Mouse (Mus musculus): Measurements from ENCODE around the gene Ntmt1. TPM values are rescaled to one million over a fixed set of nuclear protein-coding genes. Genes with fewer than 3 reads are reported as not detected.

Gene Ntmt1
- polyA plus RNA-seq, 1 experiment from 2014 or later, result 102 TPM

GRCm38 (mm10) chr2:30823385-30824153 is 15.9 kb downstream of the Ntmt1 start:
- 82% methylated on average over 13 of the region's 13 CpGs for WGBS
- H3K9ac ChIP-seq (ENCODE audit: low read length), result no peak overlapping the region

GRCm38 (mm10) chr2:30826825-30827748 is 19.5 kb downstream of the Ntmt1 start:
- Histone ChIP-seq H3K27ac (ENCODE audit: low read depth, low read length) (peak overlapping the region; percentile 31; the same call in 1 of the 2 replicates), H3K27me3 (ENCODE audit: control insufficient read depth, insufficient read depth, low read length) (no peaks in the 10 kb centered on the region), H3K9me3 (ENCODE audit: control insufficient read depth, low read length) (no peaks in the 10 kb centered on the region), H3K4me1 (replicated peaks; ENCODE audit: control insufficient read depth, insufficient read depth, low read length) (peaks cover 7% of the 10 kb centered on the region; the same call in 1 of the 2 replicates), H3K9ac (ENCODE audit: low read length) (peak overlapping the region; percentile 83), H3K4me3 (ENCODE audit: low read depth, low read length) (peak overlapping the region; percentile 96), H3K36me3 (ENCODE audit: control insufficient read depth, insufficient read depth, low read length) (peaks cover 14% of the 10 kb centered on the region), H3K4me2 (ENCODE audit: low read depth, low read length, severe bottlenecking) (peak overlapping the region; percentile 91)
- WGBS, result 36% methylated on average over 26 of the region's 26 CpGs
- ATAC-seq (replicated peaks; ENCODE audit: low FRiP score), result no peak
- peak; percentile 75 for DNase-seq (ENCODE audit: low spot score)

More at GRCm38 (mm10) chr2:30823385-30824153, 15.9 kb downstream of the Ntmt1 start:
- Histone ChIP-seq H3K4me1 (replicated peaks; ENCODE audit: control insufficient read depth, insufficient read depth, low read length) (peaks cover 7% of the 10 kb centered on the region; the same call in 1 of the 2 replicates), H3K9me3 (ENCODE audit: control insufficient read depth, low read length) (peaks cover 4% of the 10 kb centered on the region; the same call in 1 of the 2 replicates), H3K27me3 (ENCODE audit: control insufficient read depth, insufficient read depth, low read length) (no peaks in the 10 kb centered on the region), H3K27ac (ENCODE audit: low read depth, low read length) (0 out of 2 replicates have a peak overlapping the region, but pooled peaks have one; percentile 6), H3K4me2 (ENCODE audit: low read depth, low read length, severe bottlenecking) (no peak overlapping the region), H3K4me3 (ENCODE audit: low read depth, low read length) (no peak overlapping the region), H3K36me3 (ENCODE audit: control insufficient read depth, insufficient read depth, low read length) (peaks cover 26% of the 10 kb centered on the region)
- no peak for ATAC-seq (replicated peaks; ENCODE audit: low FRiP score)
- peak; percentile 51 for DNase-seq (ENCODE audit: low spot score)

DNA sequence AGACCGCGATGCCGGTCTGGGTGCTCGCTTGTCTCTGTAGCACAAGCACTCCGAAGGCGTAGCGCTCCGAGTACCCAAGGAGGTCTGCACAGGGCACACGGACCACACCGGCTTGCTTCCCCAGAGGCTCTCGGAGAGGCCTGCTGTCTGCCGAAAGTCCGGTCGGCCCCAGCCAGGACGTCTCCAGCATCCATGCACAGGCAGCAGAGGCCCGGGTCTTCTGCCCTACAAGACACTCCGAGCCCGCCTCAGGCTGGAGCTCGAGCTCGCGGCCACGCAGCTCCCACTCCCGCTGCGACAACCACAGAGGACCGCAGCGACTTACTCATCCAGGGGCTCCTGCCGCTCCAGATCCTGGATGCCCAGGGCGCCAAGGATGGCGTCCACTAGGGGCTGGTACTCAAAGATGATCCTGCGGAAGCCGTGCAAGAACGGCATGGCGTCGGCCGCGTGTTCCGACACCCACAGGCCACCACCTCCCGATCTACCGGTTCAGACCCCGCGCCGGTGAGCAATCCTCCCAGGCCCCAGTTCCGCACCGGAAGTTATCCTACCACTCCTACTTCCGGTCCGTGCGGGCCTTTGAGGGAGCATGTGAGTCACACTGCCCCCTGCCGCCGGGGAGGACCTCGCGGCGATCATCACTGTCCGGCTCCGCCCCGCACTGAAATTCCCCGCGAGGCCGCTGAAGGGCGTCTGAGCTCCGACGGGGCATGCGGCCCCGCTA is 20.3 kb downstream of the Ntmt1 start:
- DNase-seq (ENCODE audit: low spot score), result peak; percentile 98
- under 1% methylated on average over 63 of the region's 63 CpGs for WGBS

DNA sequence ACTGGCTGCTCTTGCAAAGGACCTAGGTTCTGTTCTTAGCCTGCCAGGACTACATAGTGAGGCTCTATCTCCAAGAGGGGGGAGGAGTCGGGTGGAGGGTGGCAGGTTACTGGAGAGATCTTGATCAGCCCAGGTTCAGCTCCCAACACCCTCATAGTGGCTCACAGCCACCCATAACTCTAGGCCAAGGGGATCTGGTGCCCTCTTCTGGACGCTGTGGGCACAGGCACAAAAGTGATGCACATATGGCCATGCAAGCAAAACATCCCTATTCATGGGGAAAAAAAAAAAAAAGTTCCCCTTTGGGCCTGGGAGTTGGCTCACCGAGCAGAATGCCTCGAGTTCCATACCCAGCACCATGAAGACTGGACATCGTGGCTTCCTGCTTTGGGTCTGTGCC is 21.7 kb downstream of the Ntmt1 start:
- no peak overlapping the region for H3K4me3 ChIP-seq (ENCODE audit: low read depth, low read length)
- peaks cover 4% of the 10 kb centered on the region; the same call in 1 of the 2 replicates for H3K36me3 ChIP-seq (ENCODE audit: control insufficient read depth, insufficient read depth, low read length)
- no peak overlapping the region for H3K9ac ChIP-seq (ENCODE audit: low read length)
- H3K27me3 ChIP-seq (ENCODE audit: control insufficient read depth, insufficient read depth, low read length), result no peaks in the 10 kb centered on the region
- H3K4me2 ChIP-seq (ENCODE audit: low read depth, low read length, severe bottlenecking), result no peak overlapping the region
- H3K4me1 ChIP-seq (replicated peaks; ENCODE audit: control insufficient read depth, insufficient read depth, low read length), result peaks cover 7% of the 10 kb centered on the region; the same call in 1 of the 2 replicates
- WGBS, result 49% methylated on average over 5 of the region's 5 CpGs
- peak; percentile 78 for DNase-seq (ENCODE audit: low spot score)
- no peaks in the 10 kb centered on the region for H3K9me3 ChIP-seq (ENCODE audit: control insufficient read depth, low read length)
- no peak for ATAC-seq (replicated peaks; ENCODE audit: low FRiP score)
- no peak overlapping the region for H3K27ac ChIP-seq (ENCODE audit: low read depth, low read length)

More for the DNA sequence above, 20.3 kb downstream of the Ntmt1 start:
- peak overlapping the region; percentile 31; the same call in 1 of the 2 replicates for H3K27ac ChIP-seq (ENCODE audit: low read depth, low read length)
- H3K4me2 ChIP-seq (ENCODE audit: low read depth, low read length, severe bottlenecking), result peak overlapping the region; percentile 91
- H3K9ac ChIP-seq (ENCODE audit: low read length), result peak overlapping the region; percentile 83
- peak; percentile 81 for ATAC-seq (replicated peaks; ENCODE audit: low FRiP score)
- peaks cover 7% of the 10 kb centered on the region; the same call in 1 of the 2 replicates for H3K4me1 ChIP-seq (replicated peaks; ENCODE audit: control insufficient read depth, insufficient read depth, low read length)
- no peaks in the 10 kb centered on the region for H3K9me3 ChIP-seq (ENCODE audit: control insufficient read depth, low read length)
- H3K27me3 ChIP-seq (ENCODE audit: control insufficient read depth, insufficient read depth, low read length), result no peaks in the 10 kb centered on the region
- peak overlapping the region; percentile 96 for H3K4me3 ChIP-seq (ENCODE audit: low read depth, low read length)
- peaks cover 7% of the 10 kb centered on the region; the same call in 1 of the 2 replicates for H3K36me3 ChIP-seq (ENCODE audit: control insufficient read depth, insufficient read depth, low read length)

DNA sequence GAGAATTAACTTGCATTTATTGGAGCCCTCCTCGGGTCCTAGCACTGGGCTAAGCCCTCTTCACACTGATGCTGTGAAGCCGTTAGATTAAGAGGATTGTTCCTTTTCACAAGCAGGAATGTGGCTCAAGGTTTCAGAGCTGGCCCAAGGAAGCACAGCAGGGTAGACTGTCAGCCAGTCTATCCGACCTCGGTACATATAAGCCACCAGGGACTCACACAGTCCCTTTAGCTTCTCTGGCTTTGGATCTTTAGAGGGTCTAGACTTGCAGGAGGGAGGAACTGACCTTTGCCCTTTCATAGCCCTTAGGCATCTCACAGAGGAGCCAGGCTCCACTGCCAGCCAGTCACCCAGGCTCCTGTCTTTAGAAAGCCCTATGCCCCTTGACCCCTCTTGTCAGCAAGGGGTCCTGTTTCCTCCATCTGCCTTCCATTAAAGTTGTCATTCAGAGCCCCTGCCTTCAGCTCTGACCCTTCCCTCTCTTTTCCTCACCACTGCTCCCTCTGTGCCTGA is 22.7 kb downstream of the Ntmt1 start, which contains the start of gene Asb6:
Asb6 (minus strand) TSS at position 51 of the 513 bp plus-strand sequence.
- Histone ChIP-seq H3K4me1 (replicated peaks; ENCODE audit: control insufficient read depth, insufficient read depth, low read length) (peaks cover 7% of the 10 kb centered on the region; the same call in 1 of the 2 replicates), H3K27me3 (ENCODE audit: control insufficient read depth, insufficient read depth, low read length) (no peaks in the 10 kb centered on the region), H3K4me3 (ENCODE audit: low read depth, low read length) (no peak within 1 kb of the TSS), H3K4me2 (ENCODE audit: low read depth, low read length, severe bottlenecking) (no peak within 1 kb of the TSS), H3K9me3 (ENCODE audit: control insufficient read depth, low read length) (no peaks in the 10 kb centered on the region), H3K36me3 (ENCODE audit: control insufficient read depth, insufficient read depth, low read length) (peaks cover 2% of the 10 kb centered on the region; the same call in 1 of the 2 replicates), H3K27ac (ENCODE audit: low read depth, low read length) (no peak within 1 kb of the TSS), H3K9ac (ENCODE audit: low read length) (no peak within 1 kb of the TSS)
- no peak for ATAC-seq (replicated peaks; ENCODE audit: low FRiP score)
- DNase-seq (ENCODE audit: low spot score), result no peak
- 4% methylated on average over 4 of the region's 4 CpGs for WGBS

- H3K27ac ChIP-seq (ENCODE audit: low read depth, low read length), result peak overlapping the region; percentile 46; the same call in 1 of the 2 replicates
- ATAC-seq (replicated peaks; ENCODE audit: low FRiP score), result no peak
- DNase-seq (ENCODE audit: low spot score), result no peak
- H3K9ac ChIP-seq (ENCODE audit: low read length), result no peak overlapping the region
- H3K27me3 ChIP-seq (ENCODE audit: control insufficient read depth, insufficient read depth, low read length), result no peaks in the 10 kb centered on the region
- H3K4me3 ChIP-seq (ENCODE audit: low read depth, low read length), result no peak overlapping the region
- H3K4me1 ChIP-seq (replicated peaks; ENCODE audit: control insufficient read depth, insufficient read depth, low read length), result peaks cover 7% of the 10 kb centered on the region
- 69% methylated on average over 5 of the region's 5 CpGs for WGBS
- no peaks in the 10 kb centered on the region for H3K9me3 ChIP-seq (ENCODE audit: control insufficient read depth, low read length)
- H3K36me3 ChIP-seq (ENCODE audit: control insufficient read depth, insufficient read depth, low read length), result no peaks in the 10 kb centered on the region
- H3K4me2 ChIP-seq (ENCODE audit: low read depth, low read length, severe bottlenecking), result no peak overlapping the region
Measured at GRCm38 (mm10) chr2:30833644-30834043, 26.0 kb downstream of the Ntmt1 start.

- Histone ChIP-seq H3K9ac (ENCODE audit: low read length) (no peak within 1 kb of the TSS), H3K27ac (ENCODE audit: low read depth, low read length) (peak within 1 kb of the TSS; percentile 70), H3K4me1 (replicated peaks; ENCODE audit: control insufficient read depth, insufficient read depth, low read length) (peaks cover 7% of the 10 kb centered on the region), H3K4me3 (ENCODE audit: low read depth, low read length) (no peak within 1 kb of the TSS), H3K9me3 (ENCODE audit: control insufficient read depth, low read length) (no peaks in the 10 kb centered on the region), H3K27me3 (ENCODE audit: control insufficient read depth, insufficient read depth, low read length) (no peaks in the 10 kb centered on the region), H3K36me3 (ENCODE audit: control insufficient read depth, insufficient read depth, low read length) (no peaks in the 10 kb centered on the region), H3K4me2 (ENCODE audit: low read depth, low read length, severe bottlenecking) (no peak within 1 kb of the TSS)
- DNase-seq (ENCODE audit: low spot score) (no peak), ATAC-seq (replicated peaks; ENCODE audit: low FRiP score) (no peak)
- 63% methylated on average over 9 of the region's 10 CpGs for WGBS
Measured at GRCm38 (mm10) chr2:30834373-30835022, 26.9 kb downstream of the Ntmt1 start, which contains the start of gene Prrx2. Gene Prrx2, plus strand, starts transcription at chr2:30834972.

All from forebrain, embryonic 11.5 days (tissue).